Mouse (Mus musculus) olfactory bulb, adult 2 months (tissue): ENCODE measurements around the gene Crebzf. TPM values are rescaled to one million over a fixed set of nuclear protein-coding genes. Genes with fewer than 3 reads are reported as not detected.

Source experiments
- H3K27ac ChIP-seq: fragments of 200-500 bp; 2 replicates; pipeline ENCODE4 v1.5.1; 2012; ENCODE audit warnings: low read depth, low read length; ENCODE audit not compliant: insufficient read depth
- H3K4me1 ChIP-seq: fragments of 200-500 bp; 2 replicates; pipeline ENCODE4 v1.6.1; 2012; ENCODE audit warnings: low read length; ENCODE audit not compliant: control insufficient read depth, insufficient read depth
- H3K4me3 ChIP-seq: fragments of 200-500 bp; 2 replicates; pipeline ENCODE4 v1.5.1; 2012; ENCODE audit warnings: mild to moderate bottlenecking, low read depth, low read length, moderate library complexity; ENCODE audit not compliant: insufficient read depth
- CTCF ChIP-seq: fragments of 200-500 bp; IDR thresholded peaks from 2 replicates; pipeline ENCODE4 v1.5.1; 2012; ENCODE audit warnings: low read depth, mild to moderate bottlenecking, low read length, moderate library complexity; ENCODE audit not compliant: insufficient read depth
- POLR2A ChIP-seq: fragments of 200-500 bp; IDR thresholded peaks from 2 replicates; pipeline ENCODE4 v1.6.1; 2012; ENCODE audit warnings: mild to moderate bottlenecking, low read depth, low read length, moderate library complexity; ENCODE audit not compliant: insufficient read depth
- whole genome bisulfite sequencing: fragments of 180-500 bp; shearing (Covaris S2); methylation state at CpG from one replicate; pipeline ENCODE4 v1.1.7; 2018; 5-methylcytosine and 5-hydroxymethylcytosine counted together
- polyA plus RNA-seq: library from polyadenylated mRNA; stranded (reverse); fragments of >200 nt; gene quantifications from 2 replicates; pipeline ENCODE4 v1.2.4, GENCODE M21; 2012; ENCODE audit warnings: low replicate concordance; ENCODE audit not compliant: missing spikeins, insufficient read depth, insufficient read length

Gene Crebzf
- polyA plus RNA-seq, 1 experiment, result not detected

GRCm38 (mm10) chr7:90475793-90476312, 33.3 kb downstream of the Crebzf start, which contains the start of gene Tmem126b:
Gene Tmem126b (minus strand): TSS chr7:90476001.
- under 1% methylated on average over 36 of the region's 36 CpGs for WGBS
- Histone ChIP-seq H3K4me3 (peak within 1 kb of the TSS; percentile 67), H3K27ac (peak within 1 kb of the TSS; percentile 80), H3K4me1 (no peaks in the 10 kb centered on the region)
- TF ChIP-seq POLR2A (peak; percentile 91), CTCF (no peak)

GRCm38 (mm10) chr7:90476313-90477245, 34.0 kb downstream of the Crebzf start, which contains the start of gene Dlg2:
Gene Dlg2 (plus strand): TSS chr7:90476672.
- Histone ChIP-seq H3K4me1 (no peaks in the 10 kb centered on the region), H3K4me3 (peak within 1 kb of the TSS; percentile 67), H3K27ac (peak within 1 kb of the TSS; percentile 80)
- TF ChIP-seq CTCF, result no peak
- under 1% methylated on average over 32 of the region's 32 CpGs for WGBS

- Histone ChIP-seq H3K4me1 (no peaks in the 10 kb centered on the region), H3K27ac (no peak overlapping the region), H3K4me3 (no peak overlapping the region)
- TF ChIP-seq CTCF (no peak), POLR2A (no peak)
- WGBS, result 93% methylated on average over 2 of the region's 2 CpGs
Observed at GRCm38 (mm10) chr7:90482607-90483006, 40.1 kb downstream of the Crebzf start.

Other genes starting within 250 kb of the Crebzf start
- not detected in 2 replicates for gene Ccdc83, start 177.0 kb upstream of the Crebzf start, polyA plus RNA-seq
- not detected in 2 replicates for gene Sytl2, start 140.5 kb upstream of the Crebzf start, polyA plus RNA-seq
- not detected in 2 replicates for gene Ccdc89, start 16.2 kb upstream of the Crebzf start, polyA plus RNA-seq
- gene Tmem126a, start 14.5 kb downstream of the Crebzf start, polyA plus RNA-seq, result not detected in 2 replicates
- not detected in 2 replicates for gene Tmem126b, start 33.3 kb downstream of the Crebzf start, polyA plus RNA-seq
- gene Dlg2, start 33.9 kb downstream of the Crebzf start, polyA plus RNA-seq, result 391 TPM in 1 of 2 replicates, not detected in the other